Mouse (Mus musculus): ENCODE data around the gene Krtcap2. TPM values are rescaled to one million over a fixed set of nuclear protein-coding genes. Genes with fewer than 3 reads are reported as not detected.

Krtcap2 gene
- polyA plus RNA-seq, 1 experiment, result 61.9 TPM

GRCm38 (mm10) chr3:89282291-89282643, 36.5 kb downstream of the Krtcap2 start:
- no peak overlapping the region for H3K4me3 ChIP-seq (ENCODE audit: insufficient read depth, low read length)
- no peak for TF ChIP-seq POLR2A (IDR thresholded peaks at IDR 0.05; ENCODE audit: extremely low read depth, insufficient read depth, low read length)
- TF ChIP-seq CTCF (IDR thresholded peaks at IDR 0.05; ENCODE audit: extremely low read depth, insufficient read depth, low read length), result no peak
- H3K27ac ChIP-seq (ENCODE audit: insufficient read depth, low read length), result no peak overlapping the region
- peaks cover 2% of the 10 kb centered on the region; the same call in 1 of the 2 replicates for H3K4me1 ChIP-seq (ENCODE audit: control insufficient read depth, insufficient read depth, low read length)

GRCm38 (mm10) chr3:89284261-89284660, 38.5 kb downstream of the Krtcap2 start:
- Histone ChIP-seq H3K4me1 (ENCODE audit: control insufficient read depth, insufficient read depth, low read length) (peaks cover 2% of the 10 kb centered on the region; the same call in 1 of the 2 replicates), H3K27ac (ENCODE audit: insufficient read depth, low read length) (no peak overlapping the region), H3K4me3 (ENCODE audit: insufficient read depth, low read length) (no peak overlapping the region)
- TF ChIP-seq CTCF (IDR thresholded peaks at IDR 0.05; ENCODE audit: extremely low read depth, insufficient read depth, low read length) (no peak), POLR2A (IDR thresholded peaks at IDR 0.05; ENCODE audit: extremely low read depth, insufficient read depth, low read length) (no peak)

GRCm38 (mm10) chr3:89285526-89285925, 39.8 kb downstream of the Krtcap2 start:
- H3K27ac ChIP-seq (ENCODE audit: insufficient read depth, low read length), result no peak overlapping the region
- H3K4me3 ChIP-seq (ENCODE audit: insufficient read depth, low read length), result no peak overlapping the region
- TF ChIP-seq POLR2A (IDR thresholded peaks at IDR 0.05; ENCODE audit: extremely low read depth, insufficient read depth, low read length), result no peak
- no peak for TF ChIP-seq CTCF (IDR thresholded peaks at IDR 0.05; ENCODE audit: extremely low read depth, insufficient read depth, low read length)
- H3K4me1 ChIP-seq (ENCODE audit: control insufficient read depth, insufficient read depth, low read length), result no peaks in the 10 kb centered on the region

GRCm38 (mm10) chr3:89287286-89287685, 41.5 kb downstream of the Krtcap2 start:
- H3K27ac ChIP-seq (ENCODE audit: insufficient read depth, low read length), result no peak overlapping the region
- no peak overlapping the region for H3K4me3 ChIP-seq (ENCODE audit: insufficient read depth, low read length)
- TF ChIP-seq POLR2A (IDR thresholded peaks at IDR 0.05; ENCODE audit: extremely low read depth, insufficient read depth, low read length) (no peak), CTCF (IDR thresholded peaks at IDR 0.05; ENCODE audit: extremely low read depth, insufficient read depth, low read length) (no peak)
- H3K4me1 ChIP-seq (ENCODE audit: control insufficient read depth, insufficient read depth, low read length), result no peaks in the 10 kb centered on the region

- TF ChIP-seq CTCF (IDR thresholded peaks at IDR 0.05; ENCODE audit: extremely low read depth, insufficient read depth, low read length), result no peak
- TF ChIP-seq POLR2A (IDR thresholded peaks at IDR 0.05; ENCODE audit: extremely low read depth, insufficient read depth, low read length), result no peak
- H3K27ac ChIP-seq (ENCODE audit: insufficient read depth, low read length), result no peak overlapping the region
- H3K4me3 ChIP-seq (ENCODE audit: insufficient read depth, low read length), result no peak overlapping the region
- no peaks in the 10 kb centered on the region for H3K4me1 ChIP-seq (ENCODE audit: control insufficient read depth, insufficient read depth, low read length)
Observed at GRCm38 (mm10) chr3:89288503-89288928, 42.8 kb downstream of the Krtcap2 start.

GRCm38 (mm10) chr3:89291874-89292273, 46.1 kb downstream of the Krtcap2 start:
- TF ChIP-seq CTCF (IDR thresholded peaks at IDR 0.05; ENCODE audit: extremely low read depth, insufficient read depth, low read length) (no peak), POLR2A (IDR thresholded peaks at IDR 0.05; ENCODE audit: extremely low read depth, insufficient read depth, low read length) (no peak)
- Histone ChIP-seq H3K27ac (ENCODE audit: insufficient read depth, low read length) (no peak overlapping the region), H3K4me1 (ENCODE audit: control insufficient read depth, insufficient read depth, low read length) (peaks cover 3% of the 10 kb centered on the region), H3K4me3 (ENCODE audit: insufficient read depth, low read length) (no peak overlapping the region)

- Histone ChIP-seq H3K4me3 (ENCODE audit: insufficient read depth, low read length) (no peak overlapping the region), H3K4me1 (ENCODE audit: control insufficient read depth, insufficient read depth, low read length) (peaks cover 3% of the 10 kb centered on the region), H3K27ac (ENCODE audit: insufficient read depth, low read length) (no peak overlapping the region)
- TF ChIP-seq CTCF (IDR thresholded peaks at IDR 0.05; ENCODE audit: extremely low read depth, insufficient read depth, low read length), result no peak
- no peak for TF ChIP-seq POLR2A (IDR thresholded peaks at IDR 0.05; ENCODE audit: extremely low read depth, insufficient read depth, low read length)
Observed at GRCm38 (mm10) chr3:89292303-89292702, 46.5 kb downstream of the Krtcap2 start.

GRCm38 (mm10) chr3:89293247-89293918, 47.6 kb downstream of the Krtcap2 start:
- no peak overlapping the region for H3K4me3 ChIP-seq (ENCODE audit: insufficient read depth, low read length)
- peaks cover 3% of the 10 kb centered on the region for H3K4me1 ChIP-seq (ENCODE audit: control insufficient read depth, insufficient read depth, low read length)
- TF ChIP-seq POLR2A (IDR thresholded peaks at IDR 0.05; ENCODE audit: extremely low read depth, insufficient read depth, low read length) (no peak), CTCF (IDR thresholded peaks at IDR 0.05; ENCODE audit: extremely low read depth, insufficient read depth, low read length) (no peak)
- H3K27ac ChIP-seq (ENCODE audit: insufficient read depth, low read length), result no peak overlapping the region

GRCm38 (mm10) chr3:89294195-89294594, 48.4 kb downstream of the Krtcap2 start:
- no peak for TF ChIP-seq POLR2A (IDR thresholded peaks at IDR 0.05; ENCODE audit: extremely low read depth, insufficient read depth, low read length)
- no peak for TF ChIP-seq CTCF (IDR thresholded peaks at IDR 0.05; ENCODE audit: extremely low read depth, insufficient read depth, low read length)
- no peak overlapping the region for H3K27ac ChIP-seq (ENCODE audit: insufficient read depth, low read length)
- no peak overlapping the region for H3K4me3 ChIP-seq (ENCODE audit: insufficient read depth, low read length)
- peaks cover 3% of the 10 kb centered on the region for H3K4me1 ChIP-seq (ENCODE audit: control insufficient read depth, insufficient read depth, low read length)

- TF ChIP-seq CTCF (IDR thresholded peaks at IDR 0.05; ENCODE audit: extremely low read depth, insufficient read depth, low read length) (no peak), POLR2A (IDR thresholded peaks at IDR 0.05; ENCODE audit: extremely low read depth, insufficient read depth, low read length) (no peak)
- Histone ChIP-seq H3K27ac (ENCODE audit: insufficient read depth, low read length) (no peak overlapping the region), H3K4me3 (ENCODE audit: insufficient read depth, low read length) (no peak overlapping the region), H3K4me1 (ENCODE audit: control insufficient read depth, insufficient read depth, low read length) (peaks cover 3% of the 10 kb centered on the region)
Observed at GRCm38 (mm10) chr3:89295685-89296230, 50.0 kb downstream of the Krtcap2 start.
